Mouse (Mus musculus) testis, adult 2 months (tissue): ENCODE measurements at regions not wholly inside any gene's neighbourhood (a gene's known extent, or its start where the extent isn't known, plus 50 kb on each side); places are given as distances from the start of the nearest gene placed in this dataset.

Experiments used
- CTCF ChIP-seq: fragments of 200-500 bp; IDR thresholded peaks from 2 replicates; pipeline ENCODE4 v1.5.1; 2012; ENCODE audit warnings: low read depth, mild to moderate bottlenecking, inconsistent platforms, low read length, moderate library complexity; ENCODE audit not compliant: control insufficient read depth, insufficient read depth, insufficient replicate concordance
- POLR2A ChIP-seq: fragments of 200-500 bp; IDR thresholded peaks from 2 replicates; pipeline ENCODE4 v1.6.1; 2012; ENCODE audit warnings: low read depth, mild to moderate bottlenecking, inconsistent platforms, low read length, moderate library complexity; ENCODE audit not compliant: control insufficient read depth

- TF ChIP-seq CTCF: no peak
- TF ChIP-seq POLR2A: no peak
These were observed 224.4 kb upstream of the Nr4a3 start for GRCm38 (mm10) chr4:47820562-47820961.
